Mouse (Mus musculus) brain, embryonic 14.5 days (tissue): ENCODE measurements around the gene Ptprcap.

ENCODE experiments used
- CTCF ChIP-seq: fragments of 200-500 bp; IDR thresholded peaks from 2 replicates; pipeline ENCODE4 v1.5.1; 2012; ENCODE audit warnings: inconsistent platforms, mild to moderate bottlenecking, moderate library complexity, borderline replicate concordance; ENCODE audit not compliant: insufficient read depth, insufficient read length; ENCODE audit errors: extremely low read depth
- POLR2A ChIP-seq: fragments of 200-500 bp; IDR thresholded peaks from 2 replicates; pipeline ENCODE4 v1.6.1; 2012; ENCODE audit warnings: mild to moderate bottlenecking, inconsistent platforms, borderline replicate concordance; ENCODE audit not compliant: poor library complexity, insufficient read depth, insufficient read length, severe bottlenecking; ENCODE audit errors: extremely low read depth

DNA sequence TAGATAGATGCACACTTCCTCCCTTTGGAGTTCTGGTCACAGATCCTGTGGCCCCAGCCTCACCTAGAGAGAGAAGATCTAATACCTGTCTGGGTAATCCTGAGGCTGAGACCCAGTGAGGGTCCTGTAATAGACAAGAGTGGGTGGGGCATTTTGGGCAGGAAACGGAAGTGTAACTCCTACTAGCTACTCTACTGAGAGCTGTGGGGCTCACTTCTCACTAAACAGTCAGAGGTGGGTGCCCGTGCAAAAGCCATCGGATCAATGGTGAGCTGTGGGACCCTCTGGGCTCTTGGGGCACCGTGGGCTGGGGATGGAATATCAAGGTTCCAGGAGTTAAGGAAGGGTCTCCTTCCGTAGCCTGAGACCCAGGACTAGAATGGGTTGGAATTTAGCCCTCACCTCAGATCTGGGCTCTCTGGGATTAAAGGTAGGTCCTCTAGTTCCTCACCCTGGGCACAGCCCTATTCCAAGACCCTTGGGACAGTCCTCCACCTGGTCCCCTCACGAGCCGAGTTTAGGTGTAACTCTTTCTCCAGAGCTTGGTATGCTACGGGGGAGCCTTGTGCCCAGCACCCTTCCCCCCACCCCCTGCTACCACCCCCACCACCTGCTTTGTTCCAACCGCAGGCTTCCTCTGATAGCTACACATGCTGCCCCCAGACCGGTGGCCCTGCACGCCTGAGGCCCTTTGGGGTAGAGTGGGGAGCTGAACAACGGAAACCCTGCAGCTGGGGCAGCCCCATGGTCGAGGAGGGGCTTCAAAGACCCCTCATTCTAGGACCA, 1.2 kb downstream of the Ptprcap start:
- TF ChIP-seq CTCF = no peak
- no peak for TF ChIP-seq POLR2A
